Mouse (Mus musculus): Measurements from ENCODE around the gene Prkra. TPM values are rescaled to one million over a fixed set of nuclear protein-coding genes. Genes with fewer than 3 reads are reported as not detected.

Prkra gene
- total and polyA plus RNA-seq, 2 experiments from 2014 or later, result 82.9 to 105 TPM

- no peak overlapping the region for H3K4me2 ChIP-seq (ENCODE audit: low read depth, low read length)
- H3K36me3 ChIP-seq (ENCODE audit: insufficient read depth, low read length), result no peaks in the 10 kb centered on the region
- no peak overlapping the region for H3K4me3 ChIP-seq (ENCODE audit: low read length)
- 27% methylated on average over 1 of the region's 1 CpGs for WGBS
- DNase-seq (ENCODE audit: low spot score), result peak; percentile 88
- H3K27me3 ChIP-seq (ENCODE audit: insufficient read depth, low read length), result no peaks in the 10 kb centered on the region
- no peak overlapping the region for H3K27ac ChIP-seq
- H3K9me3 ChIP-seq (ENCODE audit: low read length), result no peaks in the 10 kb centered on the region
- no peak overlapping the region for H3K9ac ChIP-seq (replicated peaks; ENCODE audit: low read length)
- TF ChIP-seq CTCF (IDR thresholded peaks at IDR 0.05; ENCODE audit: low read depth), result peak; percentile 85
- peak; percentile 56; the same call in 1 of the 2 replicates for ATAC-seq
- no peaks in the 10 kb centered on the region for H3K4me1 ChIP-seq (ENCODE audit: insufficient read depth, low read length)
Observed at GRCm38 (mm10) chr2:76618078-76618477, 29.7 kb downstream of the Prkra start.

- 79% methylated on average over 3 of the region's 3 CpGs for WGBS
- Histone ChIP-seq H3K27ac (no peak overlapping the region), H3K4me3 (ENCODE audit: low read length) (no peak overlapping the region), H3K36me3 (ENCODE audit: insufficient read depth, low read length) (no peaks in the 10 kb centered on the region), H3K4me1 (ENCODE audit: insufficient read depth, low read length) (no peaks in the 10 kb centered on the region), H3K9me3 (ENCODE audit: low read length) (no peaks in the 10 kb centered on the region), H3K9ac (replicated peaks; ENCODE audit: low read length) (no peak overlapping the region), H3K4me2 (ENCODE audit: low read depth, low read length) (no peak overlapping the region), H3K27me3 (ENCODE audit: insufficient read depth, low read length) (no peaks in the 10 kb centered on the region)
- no peak for TF ChIP-seq CTCF (IDR thresholded peaks at IDR 0.05; ENCODE audit: low read depth)
- ATAC-seq, result no peak
- DNase-seq (ENCODE audit: low spot score), result no peak
Observed at GRCm38 (mm10) chr2:76611996-76612395, 35.8 kb downstream of the Prkra start.

DNA sequence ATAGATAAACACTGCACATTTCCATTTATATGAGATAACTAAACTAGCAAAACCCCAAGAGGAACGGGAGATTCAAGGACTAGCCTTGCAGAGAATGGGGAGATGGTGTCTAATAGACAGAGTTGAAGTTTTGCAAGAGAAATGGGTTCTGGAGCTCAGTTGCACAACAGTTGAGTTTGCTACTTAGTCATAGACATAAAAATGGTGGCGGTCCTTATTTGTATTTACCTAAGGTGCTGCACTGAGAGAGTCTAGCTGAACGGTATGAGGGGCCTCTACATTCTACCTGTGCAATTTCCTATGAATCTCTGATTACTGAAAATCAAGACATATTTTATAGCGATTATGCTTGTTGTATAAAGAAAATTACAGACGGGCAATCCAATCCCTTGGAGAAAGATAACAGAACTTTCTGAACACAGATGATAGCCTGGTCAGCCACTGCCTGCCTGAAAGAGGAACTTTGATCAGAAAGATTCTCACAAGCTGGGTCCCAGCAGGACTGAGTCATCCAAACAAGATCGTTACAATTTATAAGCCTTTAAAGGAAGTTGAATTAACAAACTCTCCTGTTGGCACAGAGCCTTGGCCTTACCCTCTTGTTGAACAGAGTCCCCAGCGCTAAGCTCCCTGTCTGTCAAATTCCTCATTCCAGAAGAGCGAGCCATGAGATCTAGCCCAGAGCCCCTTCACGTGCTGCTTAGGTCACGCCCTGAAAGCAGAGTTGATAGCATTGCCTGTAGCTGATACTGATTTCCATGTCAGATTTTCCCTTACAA is 37.3 kb downstream of the Prkra start:
- 79% methylated on average over 10 of the region's 10 CpGs for WGBS
- Histone ChIP-seq H3K4me1 (ENCODE audit: insufficient read depth, low read length) (no peaks in the 10 kb centered on the region), H3K4me2 (ENCODE audit: low read depth, low read length) (no peak overlapping the region), H3K36me3 (ENCODE audit: insufficient read depth, low read length) (no peaks in the 10 kb centered on the region), H3K4me3 (ENCODE audit: low read length) (no peak overlapping the region), H3K9me3 (ENCODE audit: low read length) (no peaks in the 10 kb centered on the region), H3K9ac (replicated peaks; ENCODE audit: low read length) (no peak overlapping the region), H3K27ac (no peak overlapping the region), H3K27me3 (ENCODE audit: insufficient read depth, low read length) (no peaks in the 10 kb centered on the region)
- DNase-seq (ENCODE audit: low spot score) (no peak), ATAC-seq (no peak)
- no peak for TF ChIP-seq CTCF (IDR thresholded peaks at IDR 0.05; ENCODE audit: low read depth)

DNA sequence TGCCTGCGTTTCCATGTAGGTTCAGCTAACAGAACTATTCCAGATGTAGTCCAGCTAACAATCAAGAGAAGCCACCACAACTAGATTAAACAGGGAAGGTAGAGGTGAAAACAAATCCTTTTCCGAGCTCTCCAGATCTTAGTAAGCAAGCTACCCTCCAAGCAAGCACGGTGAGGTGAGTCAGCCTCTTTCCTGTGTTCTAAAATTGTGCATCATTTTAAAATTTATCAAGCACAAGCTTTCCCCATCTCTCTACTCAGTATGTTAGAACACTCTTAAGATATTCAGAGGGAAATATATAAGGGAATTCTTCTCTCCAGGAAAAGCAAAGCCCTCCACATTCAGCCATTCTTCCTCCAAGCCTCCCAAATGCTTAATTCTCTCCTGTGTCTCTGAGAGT is 41.1 kb downstream of the Prkra start:
- Histone ChIP-seq H3K36me3 (ENCODE audit: insufficient read depth, low read length) (no peaks in the 10 kb centered on the region), H3K4me2 (ENCODE audit: low read depth, low read length) (no peak overlapping the region), H3K27ac (no peak overlapping the region), H3K4me1 (ENCODE audit: insufficient read depth, low read length) (no peaks in the 10 kb centered on the region), H3K4me3 (ENCODE audit: low read length) (no peak overlapping the region), H3K9me3 (ENCODE audit: low read length) (no peaks in the 10 kb centered on the region), H3K9ac (replicated peaks; ENCODE audit: low read length) (no peak overlapping the region), H3K27me3 (ENCODE audit: insufficient read depth, low read length) (no peaks in the 10 kb centered on the region)
- 93% methylated on average over 3 of the region's 3 CpGs for WGBS
- no peak for TF ChIP-seq CTCF (IDR thresholded peaks at IDR 0.05; ENCODE audit: low read depth)
- DNase-seq (ENCODE audit: low spot score) (no peak), ATAC-seq (no peak)

GRCm38 (mm10) chr2:76602256-76602655 is 45.6 kb downstream of the Prkra start:
- Histone ChIP-seq H3K27ac (no peak overlapping the region), H3K4me3 (ENCODE audit: low read length) (no peak overlapping the region), H3K4me2 (ENCODE audit: low read depth, low read length) (no peak overlapping the region), H3K9ac (replicated peaks; ENCODE audit: low read length) (no peak overlapping the region), H3K27me3 (ENCODE audit: insufficient read depth, low read length) (no peaks in the 10 kb centered on the region), H3K4me1 (ENCODE audit: insufficient read depth, low read length) (no peaks in the 10 kb centered on the region), H3K36me3 (ENCODE audit: insufficient read depth, low read length) (no peaks in the 10 kb centered on the region), H3K9me3 (ENCODE audit: low read length) (no peaks in the 10 kb centered on the region)
- 95% methylated on average over 1 of the region's 1 CpGs for WGBS
- no peak for DNase-seq (ENCODE audit: low spot score)
- no peak for TF ChIP-seq CTCF (IDR thresholded peaks at IDR 0.05; ENCODE audit: low read depth)
- no peak for ATAC-seq

DNA sequence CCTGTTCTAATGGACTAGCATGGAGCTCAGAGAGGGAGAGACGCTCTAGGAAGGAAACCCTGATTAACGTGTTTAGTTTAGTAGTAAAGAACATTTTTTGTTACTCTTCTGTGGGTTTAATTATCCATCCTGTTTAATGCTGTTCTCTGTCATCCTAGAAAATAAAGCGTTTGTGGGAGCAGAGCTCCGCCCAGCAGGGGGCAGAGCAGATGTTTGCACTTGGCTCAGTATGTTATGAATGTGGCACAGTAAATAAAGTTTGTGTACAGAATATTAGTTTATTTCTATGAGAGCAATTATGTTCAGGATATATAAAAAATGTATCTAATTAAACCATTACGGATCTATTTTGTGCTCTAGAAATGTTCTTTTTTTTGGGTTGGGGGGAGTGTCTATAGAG is 48.6 kb downstream of the Prkra start:
- no peak for DNase-seq (ENCODE audit: low spot score)
- H3K4me3 ChIP-seq (ENCODE audit: low read length), result no peak overlapping the region
- H3K9me3 ChIP-seq (ENCODE audit: low read length), result no peaks in the 10 kb centered on the region
- peak; percentile 24 for TF ChIP-seq CTCF (IDR thresholded peaks at IDR 0.05; ENCODE audit: low read depth)
- no peak overlapping the region for H3K27ac ChIP-seq
- H3K4me2 ChIP-seq (ENCODE audit: low read depth, low read length), result no peak overlapping the region
- peaks cover 11% of the 10 kb centered on the region for H3K36me3 ChIP-seq (ENCODE audit: insufficient read depth, low read length)
- 68% methylated on average over 5 of the region's 5 CpGs for WGBS
- H3K4me1 ChIP-seq (ENCODE audit: insufficient read depth, low read length), result no peaks in the 10 kb centered on the region
- no peak for ATAC-seq
- no peak overlapping the region for H3K9ac ChIP-seq (replicated peaks; ENCODE audit: low read length)
- no peaks in the 10 kb centered on the region for H3K27me3 ChIP-seq (ENCODE audit: insufficient read depth, low read length)

DNA sequence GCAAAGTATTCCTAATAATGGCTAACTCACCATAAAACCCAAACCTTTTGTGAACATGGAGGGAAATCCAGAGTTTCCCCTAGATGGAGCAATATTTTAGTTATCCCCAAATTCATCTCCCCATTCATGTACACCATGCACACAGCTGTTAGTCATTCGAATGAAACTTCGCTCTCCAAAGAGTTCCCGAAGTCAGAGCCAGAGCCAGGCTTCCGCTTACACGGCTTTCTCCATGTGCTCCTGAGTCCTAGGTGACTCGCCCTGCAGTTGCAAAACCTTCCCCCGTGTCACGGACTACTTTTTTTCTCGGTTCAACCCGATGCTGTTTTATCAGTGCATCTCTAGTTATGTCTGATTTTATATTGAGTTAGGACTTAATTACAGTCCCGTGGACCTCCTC is 50.3 kb downstream of the Prkra start:
- Histone ChIP-seq H3K27ac (no peak overlapping the region), H3K4me2 (ENCODE audit: low read depth, low read length) (no peak overlapping the region), H3K36me3 (ENCODE audit: insufficient read depth, low read length) (peaks cover 23% of the 10 kb centered on the region), H3K27me3 (ENCODE audit: insufficient read depth, low read length) (no peaks in the 10 kb centered on the region), H3K4me3 (ENCODE audit: low read length) (no peak overlapping the region), H3K4me1 (ENCODE audit: insufficient read depth, low read length) (no peaks in the 10 kb centered on the region), H3K9ac (replicated peaks; ENCODE audit: low read length) (no peak overlapping the region), H3K9me3 (ENCODE audit: low read length) (no peaks in the 10 kb centered on the region)
- no peak for ATAC-seq
- no peak for TF ChIP-seq CTCF (IDR thresholded peaks at IDR 0.05; ENCODE audit: low read depth)
- no peak for DNase-seq (ENCODE audit: low spot score)
- WGBS, result 87% methylated on average over 11 of the region's 11 CpGs
